9 mouse cellular contexts compared by ENCODE assay signal in the genomic region with DNA sequence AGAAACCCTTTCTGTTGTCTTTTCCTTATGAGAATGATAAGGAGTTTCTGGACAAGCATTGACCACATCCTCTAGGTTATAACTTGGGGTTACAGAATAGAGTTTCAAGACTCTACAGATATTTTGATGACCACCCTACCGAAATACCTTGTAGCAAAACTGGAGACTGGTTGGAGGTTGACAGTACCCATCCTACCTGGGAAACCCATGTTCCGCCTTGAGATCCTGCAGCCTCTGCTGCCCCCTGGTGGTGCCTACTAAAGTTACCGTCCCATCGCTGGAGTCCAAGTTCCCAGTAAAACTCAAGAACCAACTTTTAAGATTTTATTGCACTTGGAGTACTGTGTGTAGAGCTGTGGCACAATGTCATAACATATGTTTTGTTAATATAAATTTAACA.
DNase-seq lines count a peak whose midpoint lies in the region; ATAC-seq lines count a peak whose summit lies in the region.
"Had no signal": no experiment of that assay in that cellular context is flagged by ENCODE, and none has a peak within 500 bp of the region (broad histone marks: within the 10 kb centered on the region; RNA-seq: fewer than 3 reads in every experiment).

No protein-coding gene starts in this region.

- intact Hi-C loops in heart, postnatal 36 days (cut with DNase I): loop anchor here (1.0 to 5.0 kb wide), 3 partner anchors 328 to 738 kb away; no protein-coding TSS in a partner anchor

- no peak overlapping the region for H3K27ac ChIP-seq in midbrain, embryonic 12.5 days (replicated peaks)
- H3K27ac ChIP-seq: limb, embryonic 13.5 days had no signal

- DNase-seq in gastrocnemius, adult 18-20 months (ENCODE audit: low spot score): peak; percentile 42
- DNase-seq in gastrocnemius, postnatal 25 days: no peak
- peak; percentile 62 for DNase-seq in adipocyte (ENCODE audit: low spot score)
- peak; percentile 59 to 74 for DNase-seq in heart, postnatal 36 days
- peak; percentile 34 to 41 for DNase-seq in layer of hippocampus, postnatal 36 days
- DNase-seq in splenic B cell, adult 2 months (ENCODE audit: low read depth, low spot score): peak; percentile 62

- WGBS in midbrain, embryonic 12.5 days: 25% methylated on average over 4 of the region's 4 CpGs

- H3K27me3 ChIP-seq in midbrain, embryonic 12.5 days: no peaks in the 10 kb centered on the region
- no peaks in the 10 kb centered on the region for H3K27me3 ChIP-seq in splenic B cell, adult 2 months (ENCODE audit: control insufficient read depth, insufficient read depth, low read length, poor library complexity, severe bottlenecking)
- H3K27me3 ChIP-seq: limb, embryonic 13.5 days had no signal

- H3K4me1 ChIP-seq in midbrain, embryonic 12.5 days: no peaks in the 10 kb centered on the region

- no peaks in the 10 kb centered on the region for H3K9me3 ChIP-seq in midbrain, embryonic 12.5 days
- H3K9me3 ChIP-seq: limb, embryonic 13.5 days had no signal

- H3K4me3 ChIP-seq in midbrain, embryonic 12.5 days: no peak overlapping the region
- H3K4me3 ChIP-seq: limb, embryonic 13.5 days had no signal

- H3K36me3 ChIP-seq in midbrain, embryonic 12.5 days: no peaks in the 10 kb centered on the region
- no peaks in the 10 kb centered on the region for H3K36me3 ChIP-seq in splenic B cell, adult 2 months (ENCODE audit: control insufficient read depth, insufficient read depth, low read length, poor library complexity, severe bottlenecking)
- H3K36me3 ChIP-seq: limb, embryonic 13.5 days had no signal

- no peak overlapping the region for H3K4me2 ChIP-seq in midbrain, embryonic 12.5 days (replicated peaks)
- H3K4me2 ChIP-seq: limb, embryonic 13.5 days had no signal

- no peak overlapping the region for H3K9ac ChIP-seq in midbrain, embryonic 12.5 days (replicated peaks)
- H3K9ac ChIP-seq: limb, embryonic 13.5 days had no signal

- ATAC-seq in common myeloid progenitor, adult 5-6 weeks (replicated peaks; ENCODE audit: low read depth, poor library complexity, severe bottlenecking): peak; percentile 96
- peak; percentile 30; the same call in 1 of the 2 replicates for ATAC-seq in midbrain, embryonic 12.5 days (ENCODE audit: low FRiP score, low read depth)
